Mouse (Mus musculus): ENCODE measurements around the gene Pin1rt1. TPM values are rescaled to one million over a fixed set of nuclear protein-coding genes. Genes with fewer than 3 reads are reported as not detected.

The Pin1rt1 gene
- polyA plus RNA-seq, 1 experiment from 2014 or later, result 0.18 TPM

DNA sequence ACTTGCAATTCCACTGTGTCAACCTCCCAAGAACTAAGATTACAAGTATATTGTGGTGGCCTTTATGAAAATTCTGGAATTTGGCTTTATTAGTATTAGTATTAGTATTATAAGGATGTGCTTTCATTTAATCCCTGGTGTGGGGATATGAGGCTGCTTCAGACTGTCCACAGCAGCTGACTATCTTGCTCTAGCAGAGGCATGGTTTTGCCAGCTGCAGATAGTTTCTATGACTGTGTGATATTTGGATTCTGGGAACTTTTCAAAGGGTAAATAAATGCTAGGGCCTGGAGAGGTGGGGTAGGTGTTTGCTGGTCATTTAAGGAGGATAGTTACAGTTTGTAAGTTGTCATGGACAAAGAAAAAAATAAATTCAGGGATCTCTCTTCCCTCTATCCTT lies 44.5 kb downstream of the Pin1rt1 start:
- no peaks in the 10 kb centered on the region for H3K4me1 ChIP-seq (replicated peaks; ENCODE audit: control insufficient read depth, insufficient read depth, low read length)
- no peak overlapping the region for H3K27ac ChIP-seq (ENCODE audit: low read length)
- no peaks in the 10 kb centered on the region for H3K27me3 ChIP-seq (replicated peaks; ENCODE audit: control insufficient read depth, insufficient read depth, low read length)
- no peak overlapping the region for H3K4me2 ChIP-seq (ENCODE audit: low read length)
- no peak for ATAC-seq
- no peak overlapping the region for H3K9ac ChIP-seq (replicated peaks; ENCODE audit: low read depth, low read length)
- H3K4me3 ChIP-seq (replicated peaks; ENCODE audit: low read length), result no peak overlapping the region
- H3K9me3 ChIP-seq (ENCODE audit: control insufficient read depth, low read length), result no peaks in the 10 kb centered on the region
- peaks cover 4% of the 10 kb centered on the region; the same call in 1 of the 2 replicates for H3K36me3 ChIP-seq (ENCODE audit: control insufficient read depth, insufficient read depth)

DNA sequence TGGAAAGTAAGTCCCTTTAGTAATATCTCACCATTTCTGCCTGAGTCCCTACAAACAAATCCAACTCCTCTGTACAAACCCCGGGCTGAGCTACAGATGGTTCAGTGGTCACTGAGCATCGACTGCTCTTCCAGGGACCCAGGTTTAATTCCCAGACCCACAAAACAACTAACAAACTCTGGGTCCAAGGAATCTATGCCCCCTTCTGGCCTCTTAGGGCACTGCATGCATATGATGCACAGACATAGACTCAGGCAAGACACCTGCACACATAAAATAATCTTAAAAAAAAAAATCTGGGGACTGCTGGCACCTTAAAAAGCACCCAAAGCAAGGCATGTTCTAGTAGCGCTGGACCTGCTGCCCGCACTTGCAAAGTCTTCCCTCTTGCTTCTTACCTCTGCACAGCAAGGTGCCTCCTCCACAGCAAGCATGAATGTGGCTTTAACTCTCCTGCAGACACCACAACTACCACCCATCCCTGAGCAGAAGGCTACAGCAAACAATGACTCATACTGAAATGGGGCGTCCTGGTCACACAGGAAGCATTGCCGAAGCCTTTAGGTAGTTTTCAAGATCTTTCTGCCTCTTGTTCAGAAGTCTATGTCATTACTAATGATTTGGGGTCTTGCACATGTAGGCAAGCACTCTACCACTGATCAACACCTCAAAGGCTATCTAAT lies 46.9 kb downstream of the Pin1rt1 start:
- 90% methylated on average over 6 of the region's 6 CpGs for WGBS
- H3K36me3 ChIP-seq (ENCODE audit: control insufficient read depth, insufficient read depth), result peaks cover 8% of the 10 kb centered on the region
- H3K27ac ChIP-seq (ENCODE audit: low read length), result no peak overlapping the region
- ATAC-seq, result no peak
- no peak overlapping the region for H3K9ac ChIP-seq (replicated peaks; ENCODE audit: low read depth, low read length)
- no peaks in the 10 kb centered on the region for H3K4me1 ChIP-seq (replicated peaks; ENCODE audit: control insufficient read depth, insufficient read depth, low read length)
- no peak overlapping the region for H3K4me2 ChIP-seq (ENCODE audit: low read length)
- H3K9me3 ChIP-seq (ENCODE audit: control insufficient read depth, low read length), result no peaks in the 10 kb centered on the region
- H3K27me3 ChIP-seq (replicated peaks; ENCODE audit: control insufficient read depth, insufficient read depth, low read length), result no peaks in the 10 kb centered on the region
- no peak overlapping the region for H3K4me3 ChIP-seq (replicated peaks; ENCODE audit: low read length)

Other genes starting within 250 kb of the Pin1rt1 start
- 6.9 and 7.5 TPM in 2 replicates for gene Hipk3, start 221.9 kb downstream of the Pin1rt1 start, polyA plus RNA-seq (2015; fragmentation: Nextera tagmentation; extraction: Ambion mirVana)
- 104 and 114 TPM in 2 replicates for gene Cstf3, start 125.9 kb downstream of the Pin1rt1 start, polyA plus RNA-seq (2015; fragmentation: Nextera tagmentation; extraction: Ambion mirVana)
- gene Tcp11l1, start 4.2 kb downstream of the Pin1rt1 start, polyA plus RNA-seq (2015; fragmentation: Nextera tagmentation; extraction: Ambion mirVana), result 51.0 and 54.0 TPM in 2 replicates
- gene Depdc7, start 26.5 kb upstream of the Pin1rt1 start, polyA plus RNA-seq (2015; fragmentation: Nextera tagmentation; extraction: Ambion mirVana), result 1.9 and 2.4 TPM in 2 replicates
- 11.1 and 12.2 TPM in 2 replicates for gene Qser1, start 100.4 kb upstream of the Pin1rt1 start, polyA plus RNA-seq (2015; fragmentation: Nextera tagmentation; extraction: Ambion mirVana)
- gene Prrg4, start 133.5 kb upstream of the Pin1rt1 start, polyA plus RNA-seq (2015; fragmentation: Nextera tagmentation; extraction: Ambion mirVana), result 0.38 and 0.43 TPM in 2 replicates
- gene Ccdc73, start 151.4 kb upstream of the Pin1rt1 start, polyA plus RNA-seq (2015; fragmentation: Nextera tagmentation; extraction: Ambion mirVana), result 5.3 and 7.0 TPM in 2 replicates